Mouse (Mus musculus) embryo, embryonic 11 days (tissue): ENCODE measurements at regions not wholly inside any gene's neighbourhood (a gene's known extent, or its start where the extent isn't known, plus 50 kb on each side); places are given as distances from the start of the nearest gene placed in this dataset.

Experiments used
- DNase-seq: peaks from one replicate; pipeline ENCODE4 v3.0.0-alpha.2; 2015

DNA sequence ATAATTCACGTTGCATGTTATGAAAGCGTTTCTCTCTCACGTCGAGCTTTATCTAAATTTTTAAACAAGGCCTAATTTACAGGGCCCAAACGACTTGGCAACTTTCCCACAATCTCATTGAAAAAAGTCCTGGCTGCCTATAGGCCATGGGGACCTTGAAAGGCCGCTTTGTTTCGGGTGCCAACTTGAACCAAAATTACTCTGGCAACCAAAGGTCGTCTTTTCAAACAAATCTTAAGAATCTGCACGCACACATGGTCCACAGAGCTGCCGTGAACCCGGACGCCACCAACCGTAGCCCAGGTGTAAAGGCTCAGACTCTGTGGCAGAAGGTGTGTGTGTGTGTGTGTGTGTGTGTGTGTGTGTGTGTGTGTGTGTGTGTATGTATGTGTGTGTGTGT is 210.5 kb upstream of the Kazn start:
- peak; percentile 43 for DNase-seq

DNA sequence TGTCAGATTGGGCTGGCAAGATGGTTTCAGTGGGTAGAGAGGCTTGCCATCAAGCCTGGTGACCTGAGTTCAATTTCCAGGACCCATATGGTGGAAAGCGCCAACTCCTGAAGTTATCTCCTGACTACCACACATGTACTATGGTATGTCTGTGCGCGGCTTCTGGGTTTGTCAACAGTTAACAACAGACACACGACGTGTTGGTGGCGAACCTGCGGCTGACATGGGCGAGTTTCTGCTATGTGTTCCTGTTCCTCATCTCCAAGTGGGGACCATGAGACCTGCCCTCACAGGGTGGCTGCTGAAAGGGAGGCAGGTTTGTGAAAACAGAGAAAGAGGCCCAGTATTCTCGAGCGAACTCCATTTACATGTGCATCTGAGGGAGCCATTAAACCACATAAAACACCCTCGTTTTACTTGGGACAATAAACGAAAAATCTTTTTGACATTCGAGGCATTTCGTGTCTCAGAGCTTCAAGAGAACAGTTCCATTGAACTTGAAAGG is 210.0 kb upstream of the Kazn start:
- DNase-seq, result no peak

DNA sequence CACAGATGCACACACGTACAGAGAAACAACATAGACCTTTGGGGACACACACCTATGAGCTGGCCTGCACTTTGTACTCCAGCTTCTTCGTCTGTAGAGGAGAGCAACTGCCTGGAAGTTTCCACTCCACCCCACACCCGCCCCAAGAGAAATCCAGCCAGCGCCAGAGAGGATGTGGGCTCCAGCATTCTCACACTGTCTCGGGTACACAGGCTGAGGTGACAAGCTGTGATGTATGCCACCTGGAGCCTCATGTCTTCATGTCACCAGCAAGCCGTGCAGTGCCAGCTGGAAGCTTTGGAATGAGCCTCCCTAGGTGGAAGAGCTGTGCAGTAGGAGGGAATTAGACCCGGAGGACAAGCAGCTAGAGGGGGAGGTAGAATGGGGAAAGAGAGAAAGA is 208.3 kb upstream of the Kazn start:
- DNase-seq, result no peak

DNA sequence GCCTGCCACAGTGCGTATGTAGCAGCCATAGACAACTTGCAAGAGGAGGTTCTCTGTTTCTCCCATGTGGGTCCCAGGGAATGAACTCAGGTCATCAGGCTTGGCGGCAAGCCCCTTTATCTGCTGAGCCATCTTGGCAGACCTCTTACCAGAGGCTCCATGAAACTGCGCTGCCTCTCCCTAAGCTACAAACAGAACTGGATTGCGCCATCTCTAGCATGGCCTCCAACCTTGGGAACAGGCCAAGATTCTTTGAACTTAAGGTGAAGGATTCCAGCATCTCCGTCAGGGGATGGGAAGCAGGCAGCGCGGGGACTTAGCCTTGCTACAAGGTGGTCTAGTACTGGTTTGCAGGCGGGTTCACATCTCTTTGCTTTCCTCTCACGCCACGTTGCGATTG is 201.8 kb upstream of the Kazn start:
- no peak for DNase-seq

DNA sequence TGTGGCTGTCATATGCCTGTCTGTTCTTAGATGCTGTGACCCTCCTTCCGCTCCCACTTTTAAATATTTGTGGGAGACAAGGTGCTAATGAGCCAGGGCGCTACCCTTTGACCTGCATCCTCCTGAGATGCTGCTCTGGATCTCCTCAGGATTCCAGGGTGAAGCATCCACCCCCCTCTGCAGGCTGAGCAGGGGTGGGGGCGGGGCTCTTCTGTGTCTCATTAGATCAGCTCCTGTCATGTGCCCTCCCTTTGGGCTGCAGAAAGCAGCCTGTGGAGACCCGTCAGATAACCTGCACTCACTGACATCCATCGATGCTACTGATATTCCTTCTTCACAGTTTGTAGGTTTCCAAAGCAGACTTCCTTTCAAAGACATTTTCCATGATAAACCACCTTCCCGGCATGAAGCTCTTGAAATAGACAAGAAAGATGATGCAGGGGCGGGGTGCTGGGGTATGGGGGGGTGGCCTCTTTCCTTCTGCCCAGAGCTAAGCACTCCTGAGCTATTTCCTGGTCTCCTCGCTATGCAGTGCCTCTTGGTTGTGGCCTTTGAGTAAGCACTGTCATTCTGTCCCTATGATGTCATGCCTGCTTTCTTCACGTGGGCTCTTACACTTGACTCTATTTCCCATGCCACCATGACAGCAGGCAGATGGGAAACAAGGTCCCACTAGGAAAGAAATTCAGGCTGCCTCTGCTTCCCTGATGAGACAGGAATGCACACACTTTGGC is 200.4 kb upstream of the Kazn start:
- DNase-seq, result peak; percentile 35

DNA sequence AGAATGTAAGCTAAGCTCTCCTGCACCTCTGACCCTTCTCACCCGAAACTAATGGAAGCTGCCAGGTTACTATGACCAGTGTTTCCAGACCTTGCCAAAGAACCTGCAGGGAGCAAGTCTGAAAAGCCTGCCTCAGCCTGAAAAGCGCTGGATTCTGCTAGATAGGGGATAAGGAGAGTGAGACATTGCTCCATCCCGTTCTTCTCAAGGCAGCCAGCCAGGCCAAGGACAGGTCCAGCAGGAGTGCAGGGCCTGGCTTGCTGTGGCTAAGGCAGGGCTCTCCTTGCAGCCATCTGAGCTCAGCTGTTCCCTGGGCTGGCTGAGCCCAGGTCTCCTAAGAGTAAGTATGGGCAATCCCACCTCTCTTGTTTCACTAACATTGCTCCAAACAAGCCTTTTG is 185.4 kb upstream of the Kazn start:
- DNase-seq, result no peak

DNA sequence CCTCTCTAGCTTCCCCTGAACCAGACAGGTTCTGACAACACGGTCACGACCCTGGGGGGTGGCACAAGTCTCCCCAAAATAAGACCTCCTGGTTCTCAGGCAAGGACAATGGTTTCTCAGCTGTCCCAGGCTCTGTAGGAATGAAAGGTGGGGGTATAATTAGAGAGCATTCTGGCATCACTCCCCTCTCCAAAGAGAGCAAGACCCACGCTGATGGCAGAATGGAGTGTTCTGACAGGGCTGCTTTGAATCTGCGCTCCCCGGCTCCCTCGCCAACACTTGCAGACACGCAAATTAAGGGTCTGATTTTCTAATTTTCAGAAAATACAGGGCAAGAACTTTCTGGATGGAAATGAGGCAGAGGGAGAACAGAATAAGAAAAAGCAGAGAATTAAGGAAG is 181.2 kb upstream of the Kazn start:
- no peak for DNase-seq

DNA sequence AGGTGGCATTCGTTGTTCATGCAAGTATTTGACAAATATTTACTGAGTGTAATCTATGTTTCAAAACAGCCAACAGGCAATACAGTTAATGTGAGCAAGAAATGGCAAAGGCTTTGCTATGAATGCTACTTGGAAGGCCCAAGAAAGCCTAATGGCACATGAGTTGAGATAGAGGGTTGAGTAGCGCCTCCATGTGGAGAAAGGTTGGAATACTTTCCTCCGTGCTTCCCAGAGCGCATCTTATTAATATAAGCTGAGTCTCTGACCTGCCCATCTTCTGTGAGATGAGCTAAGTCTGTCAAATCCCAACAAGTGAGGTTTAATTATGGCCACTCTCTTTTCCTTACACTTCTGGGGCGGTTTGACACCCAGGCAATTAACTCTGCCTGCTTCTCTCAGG is 175.7 kb upstream of the Kazn start:
- no peak for DNase-seq

DNA sequence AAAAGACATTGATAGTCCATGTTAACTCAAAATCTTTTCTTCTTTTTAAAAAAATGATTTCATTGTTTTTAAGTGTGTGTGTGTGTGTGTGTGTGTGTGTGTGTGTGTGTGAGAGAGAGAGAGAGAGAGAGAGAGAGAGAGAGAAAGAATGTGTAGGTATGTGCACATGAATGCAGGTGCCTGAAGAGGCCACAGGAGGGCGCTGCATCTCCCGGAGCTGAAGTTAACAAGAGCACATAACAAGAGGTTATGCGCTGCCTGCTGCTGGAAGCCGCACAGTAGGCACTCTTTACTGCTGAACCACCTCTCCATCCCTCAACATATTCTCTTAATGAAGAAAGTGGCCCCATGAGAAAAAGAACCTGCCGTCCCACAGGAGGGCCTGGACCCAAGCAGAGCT is 172.6 kb upstream of the Kazn start:
- DNase-seq, result no peak

DNA sequence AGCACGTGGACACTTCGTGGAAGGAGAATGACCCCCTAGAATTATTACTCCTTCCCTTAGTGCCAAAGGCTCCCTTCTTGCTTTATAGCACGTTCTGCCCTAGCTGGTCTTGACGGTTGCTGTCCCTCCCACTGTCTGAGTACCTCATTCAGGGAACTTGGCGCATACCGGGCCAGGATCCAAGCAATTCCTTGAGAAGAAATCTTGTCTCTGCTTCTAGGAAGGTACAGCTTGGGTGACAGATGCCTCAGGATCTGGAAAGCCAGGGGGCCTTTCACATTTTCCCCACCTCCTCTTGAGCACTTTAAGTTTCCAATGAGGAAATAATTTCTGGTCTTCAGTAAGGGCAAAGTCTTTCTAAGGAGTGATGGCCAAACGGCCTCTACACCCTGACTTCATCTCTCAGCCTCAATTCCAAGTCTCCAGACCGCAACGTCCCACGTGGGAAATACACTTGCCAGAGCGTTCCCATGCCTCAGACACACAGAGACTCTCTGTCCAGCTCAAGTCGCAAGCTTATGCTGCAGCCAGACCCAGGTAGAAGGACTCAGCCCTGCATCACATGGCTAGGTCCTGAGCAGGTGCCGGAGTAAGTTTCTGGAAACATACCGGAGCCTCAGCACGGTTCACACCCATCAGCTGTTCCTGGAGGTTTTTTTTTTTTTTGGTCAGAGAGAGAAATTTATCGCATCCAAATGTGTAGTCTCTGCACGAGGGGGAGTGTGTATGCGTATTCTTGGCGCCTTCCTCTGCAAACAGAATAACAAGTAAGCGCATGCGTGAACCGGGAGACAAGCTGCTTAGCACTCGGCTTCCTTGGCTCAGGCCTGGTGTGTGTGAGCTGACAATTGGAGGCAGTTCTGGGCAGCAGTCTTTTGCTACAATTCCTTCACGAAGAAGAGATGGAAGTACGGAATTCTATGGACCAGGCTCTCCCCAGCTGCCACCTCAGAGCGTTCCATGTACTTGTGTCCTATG is 171.7 kb upstream of the Kazn start:
- no peak for DNase-seq

DNA sequence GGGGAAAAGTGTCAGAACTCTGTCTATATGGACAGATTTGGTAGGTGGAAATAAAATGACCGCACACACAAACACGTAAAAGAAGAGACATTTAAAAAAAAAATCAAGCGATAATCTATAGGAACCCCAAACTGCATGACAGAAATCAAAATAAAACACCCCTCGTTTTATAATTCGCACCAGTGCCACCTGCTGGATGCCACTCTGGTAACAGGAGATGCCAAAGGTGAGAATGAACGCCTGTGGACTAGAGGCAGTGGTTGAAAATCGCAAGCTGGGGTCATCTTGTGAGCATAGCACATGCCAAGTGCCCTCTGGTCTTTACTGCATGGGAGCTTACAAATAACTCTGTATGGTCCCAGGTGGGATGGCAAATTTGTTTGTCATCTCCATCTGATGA is 158.7 kb upstream of the Kazn start:
- no peak for DNase-seq

DNA sequence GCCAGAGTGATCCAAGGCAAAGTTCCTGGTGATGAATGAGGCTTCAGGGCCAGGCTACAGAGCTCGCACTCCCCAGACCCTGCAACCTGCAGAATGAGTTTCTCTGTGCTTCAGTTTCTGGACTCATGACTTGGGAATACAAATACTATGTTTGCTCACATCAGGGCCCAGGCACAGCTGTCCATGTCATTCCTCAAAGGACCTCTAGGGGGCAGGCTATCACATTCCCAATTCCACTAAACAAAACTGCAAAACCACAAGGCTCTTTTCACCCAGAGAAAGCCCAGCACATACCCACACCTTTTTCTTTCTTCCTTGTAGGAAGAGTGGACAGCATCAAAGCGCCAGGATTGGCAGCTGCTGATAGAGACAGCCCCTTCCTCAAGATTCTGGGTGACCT is 153.7 kb upstream of the Kazn start:
- DNase-seq, result peak; percentile 34

DNA sequence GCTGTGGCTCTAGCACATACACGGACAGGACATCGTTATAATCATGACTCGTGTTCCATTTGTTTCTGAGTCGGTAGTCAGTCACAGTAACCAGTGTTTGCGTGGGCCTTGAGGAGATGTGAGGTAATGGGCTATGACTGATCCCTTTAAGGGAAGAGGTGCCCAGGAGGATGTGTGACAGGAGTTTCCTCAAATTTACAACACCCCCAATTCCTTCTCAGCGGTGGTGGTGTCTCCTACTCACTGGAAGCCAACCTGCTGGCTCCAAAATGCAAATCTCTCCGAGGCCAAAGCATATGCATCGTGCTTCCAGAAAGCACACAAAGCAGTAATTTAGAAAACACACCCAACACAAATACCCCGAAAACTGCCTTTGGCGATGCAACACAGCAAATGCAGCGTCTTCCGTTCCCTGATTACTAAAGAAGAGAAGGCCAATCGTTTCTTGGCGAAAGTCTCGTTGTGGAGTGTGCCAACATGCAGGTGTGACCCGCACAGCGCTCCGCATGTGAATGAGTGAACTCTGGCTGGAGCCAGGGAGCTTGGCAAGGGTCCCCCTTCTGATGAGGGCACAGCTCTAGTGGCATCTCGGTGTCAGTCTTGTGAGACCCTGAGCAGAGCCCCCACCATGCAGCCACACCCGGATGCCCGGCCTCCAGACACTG is 151.5 kb upstream of the Kazn start:
- DNase-seq, result no peak

DNA sequence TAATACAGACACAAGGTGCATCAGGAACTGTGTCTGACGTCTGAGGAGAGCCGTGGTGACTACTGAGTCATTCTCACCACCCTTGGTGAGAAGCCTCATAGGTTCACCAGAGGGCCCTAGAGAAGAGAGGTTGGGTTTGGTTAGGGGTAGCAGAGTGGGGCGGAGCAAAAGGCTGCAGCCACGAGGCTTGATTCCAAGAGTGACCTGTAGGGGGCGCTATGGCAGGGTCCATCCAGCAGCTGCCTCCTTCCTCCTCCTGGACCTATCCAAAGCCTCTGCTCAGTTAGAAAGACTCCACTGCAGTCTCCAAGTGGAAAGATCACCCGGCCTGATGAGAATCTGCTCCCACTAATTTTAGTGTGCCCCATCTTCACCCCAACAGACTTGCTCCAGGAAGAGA is 149.3 kb upstream of the Kazn start:
- DNase-seq, result no peak

DNA sequence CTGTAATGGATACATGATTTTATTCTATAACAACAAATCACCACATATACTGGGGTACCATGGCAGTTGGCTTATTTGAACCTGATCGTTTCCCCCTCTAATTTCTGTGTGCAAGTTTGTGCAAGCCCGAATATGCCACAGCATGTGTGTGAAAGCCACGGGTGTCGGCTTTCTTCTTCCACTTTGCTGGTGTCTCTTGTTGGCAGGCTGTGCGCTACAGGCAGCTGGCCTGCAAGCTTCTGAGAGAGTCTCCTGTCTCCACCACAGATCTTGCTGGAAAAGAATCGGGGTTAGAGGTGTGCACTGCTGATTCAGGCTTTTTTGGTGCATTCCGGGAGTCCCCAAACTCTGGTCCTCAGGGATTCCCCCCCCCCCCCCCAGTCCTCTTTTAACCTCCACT is 142.0 kb upstream of the Kazn start:
- DNase-seq, result no peak

DNA sequence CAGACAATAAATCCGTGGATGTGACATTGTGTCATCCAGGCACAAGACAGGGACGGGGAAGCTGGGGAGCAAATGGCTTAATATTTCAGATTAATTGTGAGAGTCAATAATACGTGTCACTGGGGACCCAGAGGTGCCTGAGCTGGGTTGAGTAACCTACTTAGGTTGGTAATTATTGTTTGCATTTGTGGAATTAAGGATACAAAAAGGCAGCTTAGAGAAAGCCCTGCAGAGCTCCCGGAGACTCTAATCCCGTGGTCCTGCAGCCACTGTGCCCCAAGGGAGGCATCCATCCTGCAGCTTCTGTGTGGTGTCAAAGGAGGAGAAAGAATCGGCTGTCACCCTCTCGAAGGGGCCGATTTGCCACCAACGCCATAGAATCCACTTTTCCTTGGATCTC is 139.3 kb upstream of the Kazn start:
- DNase-seq, result peak; percentile 33

DNA sequence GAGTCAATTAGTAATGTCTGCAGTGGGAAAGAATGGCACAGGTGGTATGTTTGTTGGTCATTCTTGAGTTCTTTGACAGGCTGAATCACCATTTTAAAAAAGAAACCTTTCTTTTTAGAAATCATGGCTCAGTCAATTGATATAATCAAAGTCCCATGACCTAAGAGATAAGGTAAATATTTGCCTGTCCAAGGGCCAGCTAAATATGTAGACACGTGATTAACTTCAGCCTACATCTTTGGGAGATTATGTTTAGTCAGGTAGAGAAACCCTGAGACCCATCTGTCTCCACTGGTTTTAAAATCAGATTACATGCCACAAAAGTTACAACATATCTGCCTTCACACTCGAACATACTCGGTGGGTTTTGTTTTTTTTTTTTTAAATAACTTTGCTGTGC is 128.6 kb upstream of the Kazn start:
- DNase-seq, result no peak

DNA sequence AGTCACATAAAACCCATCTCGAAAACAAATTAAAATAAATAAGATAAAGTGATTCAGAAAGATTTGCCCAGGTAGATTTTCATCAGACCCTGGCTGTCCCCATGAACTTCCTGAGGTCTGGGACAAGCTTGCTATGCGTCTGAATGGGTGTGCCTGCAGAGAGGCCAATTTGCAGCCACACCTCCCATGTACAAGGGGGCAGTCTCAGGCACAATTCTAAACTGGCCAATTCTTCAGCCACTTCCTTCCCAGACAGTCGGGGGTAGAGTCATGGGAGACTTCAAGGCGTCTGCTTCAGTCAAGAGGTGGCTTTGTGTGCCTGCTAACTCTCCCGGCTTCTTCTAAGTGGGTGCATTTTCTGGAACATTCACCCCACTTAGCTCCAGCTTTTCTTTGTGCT is 122.9 kb upstream of the Kazn start:
- no peak for DNase-seq

DNA sequence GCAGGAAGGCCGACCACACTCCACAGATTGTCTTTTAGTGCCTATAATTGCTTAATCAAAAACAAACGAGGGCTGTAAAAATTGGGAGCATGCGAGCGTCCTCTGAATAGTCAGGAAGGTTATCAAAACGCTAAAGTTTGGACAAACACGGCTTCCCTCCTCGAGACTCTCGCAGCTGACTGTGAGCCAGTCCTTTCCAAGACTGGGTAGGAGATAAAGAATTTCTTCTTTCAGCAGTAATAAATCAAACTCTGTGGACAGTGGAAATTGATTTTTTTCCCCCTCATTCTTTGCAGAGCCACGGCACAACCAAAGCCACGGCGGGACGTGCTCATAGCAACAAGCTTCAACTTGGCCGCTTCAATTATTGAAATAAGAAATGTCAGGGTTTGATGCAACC is 119.7 kb upstream of the Kazn start:
- DNase-seq, result peak; percentile 30

DNA sequence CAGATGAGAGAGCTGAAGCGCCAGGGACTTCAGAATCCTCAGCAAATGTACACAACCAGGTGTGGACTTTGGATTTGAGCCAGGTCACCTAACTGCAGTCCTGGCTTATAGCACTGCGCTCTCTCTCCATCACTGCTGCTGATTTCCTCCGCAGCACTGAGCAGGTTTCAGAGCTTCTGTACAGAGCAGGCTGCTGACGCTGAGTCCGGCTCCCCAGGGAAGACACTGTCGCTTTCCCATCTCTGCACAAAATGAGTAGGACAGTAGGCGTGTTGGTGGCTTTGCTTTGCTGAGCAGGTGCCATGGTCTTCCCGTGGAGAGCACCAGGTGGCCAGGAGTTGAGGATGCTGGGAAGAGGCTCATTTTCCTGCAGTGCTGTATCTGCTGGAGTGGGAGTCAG is 116.2 kb upstream of the Kazn start:
- DNase-seq, result no peak

DNA sequence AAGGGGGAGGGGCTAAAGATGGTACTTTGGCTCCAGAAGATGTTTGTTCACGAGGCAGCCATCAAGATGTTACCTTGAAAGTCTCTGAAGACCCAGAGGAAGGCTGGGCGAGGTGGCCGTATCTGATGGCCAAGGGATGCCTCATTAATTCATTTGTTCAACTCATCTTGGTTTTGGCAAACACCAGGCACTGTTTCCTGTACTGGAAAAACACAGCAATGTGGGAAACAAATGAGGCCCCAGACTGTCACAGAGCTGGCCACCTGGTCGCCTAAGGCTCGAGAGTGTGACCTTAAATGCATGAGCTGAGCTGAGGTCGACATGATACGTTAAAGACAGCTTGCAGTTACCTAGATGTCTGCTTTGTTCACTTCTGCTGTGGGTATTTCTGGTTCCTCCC is 114.3 kb upstream of the Kazn start:
- DNase-seq, result no peak

DNA sequence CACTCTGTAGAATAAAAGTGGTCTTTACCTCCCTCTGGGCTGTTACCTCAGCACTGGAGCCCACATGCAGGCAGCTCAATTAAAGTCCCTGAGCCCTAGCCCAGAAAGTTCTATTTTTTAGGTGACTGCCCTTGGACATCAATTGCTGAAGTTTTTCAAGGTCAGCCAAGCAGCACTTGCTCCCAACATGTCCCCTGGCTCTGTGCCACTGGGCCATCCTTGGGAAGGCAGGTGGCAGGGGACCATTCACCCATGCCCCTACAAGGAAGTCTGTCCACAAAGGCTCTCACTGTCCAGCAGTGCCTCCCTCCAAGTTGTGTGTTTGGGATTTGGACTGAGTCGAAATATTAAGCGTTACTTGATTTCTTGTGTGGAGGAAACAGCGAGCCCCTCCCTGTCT is 112.6 kb upstream of the Kazn start:
- no peak for DNase-seq

DNA sequence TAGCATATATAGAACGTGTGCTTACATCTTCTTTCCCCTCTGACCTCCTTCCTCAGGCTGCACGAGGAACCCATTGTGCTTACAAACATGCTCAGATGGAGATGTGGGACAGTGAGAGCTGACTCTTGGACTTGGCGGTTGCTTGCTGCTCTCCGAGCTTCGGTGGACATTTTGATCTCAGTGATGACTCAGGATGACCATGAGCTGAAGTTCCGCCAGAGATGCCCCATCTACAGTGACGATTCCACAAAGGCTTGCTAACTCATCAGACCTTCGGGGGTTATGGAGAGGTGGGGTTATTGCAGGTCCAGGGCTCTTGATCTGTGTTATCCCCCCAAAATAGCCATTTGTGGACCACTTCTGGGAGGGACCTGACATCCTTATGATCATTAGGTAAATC is 111.8 kb upstream of the Kazn start:
- no peak for DNase-seq

DNA sequence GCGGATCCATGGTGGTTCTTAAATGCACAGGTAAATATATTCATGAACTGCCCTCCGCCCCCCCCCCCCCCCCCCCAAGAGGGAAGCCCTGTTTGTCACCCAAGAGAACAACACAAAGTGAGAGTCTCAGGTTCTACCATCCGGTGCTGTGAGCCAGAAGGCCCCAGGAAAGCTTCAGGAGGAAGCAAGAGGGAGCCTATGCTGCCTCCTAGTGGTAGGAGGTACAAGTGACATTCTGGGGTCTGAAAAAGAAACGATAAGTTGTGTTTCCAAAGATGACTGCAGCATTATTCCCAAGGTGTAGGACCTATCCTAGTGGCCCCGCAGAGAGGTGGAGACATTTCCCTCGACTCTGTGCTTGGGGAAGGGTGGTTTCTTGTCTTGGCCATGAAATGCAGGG is 109.7 kb upstream of the Kazn start:
- peak; percentile 46 for DNase-seq
